Mouse (Mus musculus) myocyte (in vitro differentiated cells): Measurements from ENCODE around the gene Ndrg2.

ENCODE experiments used
- CEBPB ChIP-seq: IDR thresholded peaks from 2 replicates; pipeline ENCODE4 v1.6.1; 2011; ENCODE audit warnings: mild to moderate bottlenecking, moderate library complexity; ENCODE audit not compliant: poor library complexity, insufficient read depth, severe bottlenecking
- E2F4 ChIP-seq: IDR thresholded peaks from one replicate; pipeline ENCODE4 v1.6.1; 2011; ENCODE audit warnings: mild to moderate bottlenecking, control low read depth, moderate library complexity; ENCODE audit not compliant: insufficient read depth
- MYOD1 ChIP-seq, 3 experiments: IDR thresholded peaks; one replicate each; pipeline ENCODE4 v1.6.1; 2011; ENCODE audit warnings: control low read depth in 2 of 3, low read depth in 2 of 3, mild to moderate bottlenecking in 2 of 3, moderate library complexity in 1 of 3; ENCODE audit not compliant: insufficient read length in 2 of 3, control insufficient read depth in 1 of 3
- POLR2A ChIP-seq: IDR thresholded peaks from one replicate; pipeline ENCODE4 v1.6.1; 2011; ENCODE audit warnings: low read depth, mild to moderate bottlenecking, control low read depth, moderate library complexity; ENCODE audit not compliant: insufficient read length
- TCF12 ChIP-seq: IDR thresholded peaks from one replicate; pipeline ENCODE4 v1.6.1; 2011; ENCODE audit warnings: mild to moderate bottlenecking, control low read depth; ENCODE audit not compliant: poor library complexity, insufficient read depth, severe bottlenecking
- USF1 ChIP-seq: IDR thresholded peaks from one replicate; pipeline ENCODE4 v1.6.1; 2011; ENCODE audit warnings: low read depth, mild to moderate bottlenecking, control low read depth, moderate library complexity

DNA sequence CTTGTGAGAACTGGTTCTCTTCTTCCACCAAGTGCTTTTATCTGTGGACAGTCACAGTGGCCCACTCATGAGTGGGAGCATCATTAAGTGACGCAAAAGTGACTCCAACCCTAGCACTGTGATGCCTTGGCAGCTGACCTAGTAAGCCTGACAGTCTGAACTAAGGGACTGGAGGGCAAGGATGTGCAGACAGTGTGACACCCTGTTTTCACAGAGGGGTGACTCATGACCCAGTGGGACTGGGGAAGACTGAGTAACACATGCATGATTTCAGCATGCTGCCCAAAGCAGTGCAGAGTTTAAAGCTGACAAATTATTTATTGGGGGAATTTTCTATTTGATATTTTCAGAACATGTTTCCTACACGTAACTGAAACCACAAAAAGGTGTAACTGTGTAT lies 43.2 kb downstream of the Ndrg2 start:
- TF ChIP-seq TCF12 (no peak), POLR2A (no peak), MYOD1 (IDR thresholded peaks at IDR 0.05; ENCODE audit: control insufficient read depth in 1 of 3, insufficient read length in 2 of 3, low read depth in 2 of 3) (no peak), USF1 (no peak), E2F4 (no peak), CEBPB (no peak)
